Mouse (Mus musculus): ENCODE measurements around the gene Klf17. TPM values are rescaled to one million over a fixed set of nuclear protein-coding genes. Genes with fewer than 3 reads are reported as not detected.

Klf17 gene
- total and polyA plus RNA-seq, 2 experiments: not detected

- Histone ChIP-seq H3K36me3 (ENCODE audit: control insufficient read depth, insufficient read depth, low read length) (no peaks in the 10 kb centered on the region), H3K9ac (ENCODE audit: low read depth, low read length) (no peak overlapping the region), H3K4me1 (ENCODE audit: control insufficient read depth, insufficient read depth, low read length) (no peaks in the 10 kb centered on the region), H3K4me3 (ENCODE audit: insufficient read depth, low read depth, low read length) (no peak overlapping the region), H3K27ac (replicated peaks; ENCODE audit: insufficient read depth, low read depth, low read length) (no peak overlapping the region), H3K27me3 (ENCODE audit: control insufficient read depth, insufficient read depth, low read length) (no peaks in the 10 kb centered on the region; the same call in 1 of the 2 replicates), H3K79me2 (ENCODE audit: control insufficient read depth, insufficient read depth, low read length) (no peaks in the 10 kb centered on the region)
- 68% methylated on average over 3 of the region's 3 CpGs for WGBS
- TF ChIP-seq CTCF (IDR thresholded peaks at IDR 0.05; ENCODE audit: low read depth, low read length) (no peak), POLR2A (IDR thresholded peaks at IDR 0.05; ENCODE audit: extremely low read depth, insufficient read depth, low read length) (no peak)
- no peak for DNase-seq (ENCODE audit: extremely low read depth, low read depth, low spot score)
Measured at GRCm38 (mm10) chr4:117708780-117709550, 56.5 kb downstream of the Klf17 start.

Other genes with a start within 250 kb of the Klf17 start
- 16.8 and 24.4 TPM in 2 replicates for gene Eri3, start 215.3 kb downstream of the Klf17 start, total RNA-seq (2014; rRNA removed)
- 41.8 and 42.1 TPM in 2 replicates for gene Eri3, start 215.3 kb downstream of the Klf17 start, polyA plus RNA-seq (2012; rRNA removed)
- 16.7 and 16.8 TPM in 2 replicates for gene Dmap1, start 83.4 kb downstream of the Klf17 start, total RNA-seq (2014; rRNA removed)
- 11.3 and 13.3 TPM in 2 replicates for gene Dmap1, start 83.4 kb downstream of the Klf17 start, polyA plus RNA-seq (2012; rRNA removed)
- gene Gm12845, start 41.2 kb downstream of the Klf17 start, total RNA-seq (2014; rRNA removed): not detected in 2 replicates
- not detected in 2 replicates for gene Gm12845, start 41.2 kb downstream of the Klf17 start, polyA plus RNA-seq (2012; rRNA removed)
- gene Slc6a9, start 68.9 kb upstream of the Klf17 start, total RNA-seq (2014; rRNA removed): 9.1 and 11.0 TPM in 2 replicates
- gene Slc6a9, start 68.9 kb upstream of the Klf17 start, polyA plus RNA-seq (2012; rRNA removed): 51.0 and 57.0 TPM in 2 replicates
- not detected in 2 replicates for gene Ccdc24, start 106.9 kb upstream of the Klf17 start, total RNA-seq (2014; rRNA removed)
- gene Ccdc24, start 106.9 kb upstream of the Klf17 start, polyA plus RNA-seq (2012; rRNA removed): 0.51 and 0.54 TPM in 2 replicates
- gene B4galt2, start 117.8 kb upstream of the Klf17 start, total RNA-seq (2014; rRNA removed): 0.18 and 0.34 TPM in 2 replicates
- 0.29 and 0.80 TPM in 2 replicates for gene B4galt2, start 117.8 kb upstream of the Klf17 start, polyA plus RNA-seq (2012; rRNA removed)
- 124 and 163 TPM in 2 replicates for gene Atp6v0b, start 121.7 kb upstream of the Klf17 start, total RNA-seq (2014; rRNA removed)
- gene Atp6v0b, start 121.7 kb upstream of the Klf17 start, polyA plus RNA-seq (2012; rRNA removed): 238 and 244 TPM in 2 replicates
- 1.7 and 1.9 TPM in 2 replicates for gene Dph2, start 126.4 kb upstream of the Klf17 start, total RNA-seq (2014; rRNA removed)
- 6.9 and 10.2 TPM in 2 replicates for gene Dph2, start 126.4 kb upstream of the Klf17 start, polyA plus RNA-seq (2012; rRNA removed)
- 3.5 and 5.2 TPM in 2 replicates for gene Ipo13, start 149.4 kb upstream of the Klf17 start, total RNA-seq (2014; rRNA removed)
- 16.1 and 23.5 TPM in 2 replicates for gene Ipo13, start 149.4 kb upstream of the Klf17 start, polyA plus RNA-seq (2012; rRNA removed)
- not detected in 2 replicates for gene Artn, start 164.1 kb upstream of the Klf17 start, total RNA-seq (2014; rRNA removed)
- gene Artn, start 164.1 kb upstream of the Klf17 start, polyA plus RNA-seq (2012; rRNA removed): 0.07 TPM in 1 of 2 replicates, not detected in the other

Measured in liver, adult 2 months (tissue).